Mouse (Mus musculus): ENCODE data around the gene Osbpl10. TPM values are rescaled to one million over a fixed set of nuclear protein-coding genes. Genes with fewer than 3 reads are reported as not detected.

Osbpl10 gene
- polyA plus RNA-seq, 1 experiment = 1.7 TPM

DNA sequence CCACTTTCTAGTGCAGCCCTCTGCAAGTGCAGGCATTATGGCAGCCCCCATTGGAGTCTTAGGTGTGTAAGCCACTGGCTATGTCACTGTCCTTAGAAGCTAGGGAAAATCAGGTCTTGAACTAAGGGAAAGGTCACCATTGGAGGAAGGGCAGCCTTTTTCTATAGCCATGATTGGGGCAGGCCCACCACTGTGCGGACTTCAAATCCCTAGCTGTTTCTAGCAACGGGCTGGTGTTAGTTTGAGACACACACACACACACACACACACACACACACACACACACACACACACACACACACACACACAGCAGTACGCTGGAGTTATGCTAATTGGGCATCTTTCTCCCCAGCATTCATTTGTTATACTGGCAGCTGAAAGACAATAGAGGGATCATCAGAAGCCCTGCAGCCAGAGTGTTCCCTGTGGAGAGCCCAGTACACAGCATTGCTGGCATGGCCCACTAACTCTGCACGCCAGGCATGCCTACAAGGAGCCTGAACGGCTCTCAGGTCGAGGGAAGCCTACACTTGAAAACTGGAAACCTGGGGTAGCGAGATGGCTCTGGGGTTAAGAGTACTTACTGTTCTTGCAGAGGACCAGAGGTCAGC lies 246.5 kb downstream of the Osbpl10 start:
- no peak overlapping the region for H3K4me3 ChIP-seq
- H3K27me3 ChIP-seq (ENCODE audit: control insufficient read depth, insufficient read depth, insufficient read length) = no peaks in the 10 kb centered on the region
- H3K36me3 ChIP-seq (ENCODE audit: control insufficient read depth, insufficient read depth) = no peaks in the 10 kb centered on the region
- H3K4me2 ChIP-seq (ENCODE audit: low read depth) = no peak overlapping the region
- TF ChIP-seq POLR2AphosphoS2 (IDR thresholded peaks at IDR 0.05; ENCODE audit: insufficient read length, low read depth) (no peak), REST (IDR thresholded peaks at IDR 0.05; ENCODE audit: insufficient read depth, insufficient read length) (no peak), TCF12 (IDR thresholded peaks at IDR 0.05; ENCODE audit: insufficient read depth, poor library complexity, severe bottlenecking) (no peak)
- H3K79me2 ChIP-seq (ENCODE audit: control insufficient read depth, insufficient read depth) = no peaks in the 10 kb centered on the region
- H3ac ChIP-seq (ENCODE audit: control insufficient read depth, insufficient read length) = no peak overlapping the region

DNA sequence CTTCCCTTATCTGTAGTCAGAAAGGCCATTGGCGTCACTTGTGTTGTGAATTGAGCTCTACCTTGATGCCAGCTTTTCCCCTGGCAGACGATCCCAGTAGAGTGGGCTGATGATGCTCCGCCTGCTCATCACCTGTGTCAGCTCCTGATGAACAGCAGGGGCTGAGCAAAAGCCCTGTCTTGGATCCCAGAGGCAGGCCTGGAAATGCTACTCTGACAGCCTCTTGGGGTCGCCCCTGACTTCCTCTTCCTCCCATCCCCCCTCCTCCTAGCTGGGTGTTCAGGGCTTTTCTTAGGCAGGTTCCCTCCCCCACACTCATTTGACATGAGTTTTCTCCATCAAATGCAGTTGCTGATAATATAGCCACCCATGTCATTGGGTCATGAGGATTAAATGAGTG lies 250.8 kb downstream of the Osbpl10 start:
- no peaks in the 10 kb centered on the region for H3K79me2 ChIP-seq (ENCODE audit: control insufficient read depth, insufficient read depth)

DNA sequence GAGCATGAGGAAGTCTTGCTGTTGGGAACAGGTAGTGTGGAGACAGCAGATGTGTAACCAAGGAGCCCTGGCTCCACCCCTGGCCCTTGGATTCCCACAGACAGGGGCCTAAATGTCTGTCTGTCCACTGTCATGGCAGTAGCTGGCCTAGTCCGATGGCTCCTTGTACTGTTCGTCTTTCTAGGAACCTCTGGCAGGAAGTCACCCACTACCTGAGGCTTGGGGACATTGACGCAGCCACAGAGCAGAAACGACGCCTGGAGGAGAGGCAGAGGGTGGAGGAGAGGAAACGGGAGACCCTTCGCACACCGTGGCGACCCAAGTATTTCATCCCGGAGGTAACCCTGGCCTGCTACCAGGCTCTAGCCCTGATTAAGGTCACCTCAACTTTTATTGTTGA lies 251.3 kb downstream of the Osbpl10 start:
- H3K4me2 ChIP-seq (ENCODE audit: low read depth) = no peak overlapping the region

More for the DNA sequence above, 250.8 kb downstream of the Osbpl10 start:
- no peaks in the 10 kb centered on the region for H3K27me3 ChIP-seq (ENCODE audit: control insufficient read depth, insufficient read depth, insufficient read length)
- no peaks in the 10 kb centered on the region for H3K36me3 ChIP-seq (ENCODE audit: control insufficient read depth, insufficient read depth)
- TF ChIP-seq POLR2A (IDR thresholded peaks at IDR 0.05; ENCODE audit: insufficient read length, low read depth) = no peak
- no peak for TF ChIP-seq MAX (IDR thresholded peaks at IDR 0.05; ENCODE audit: low read depth)
- TF ChIP-seq REST (IDR thresholded peaks at IDR 0.05; ENCODE audit: insufficient read depth, insufficient read length) = no peak
- no peak for TF ChIP-seq POLR2AphosphoS2 (IDR thresholded peaks at IDR 0.05; ENCODE audit: insufficient read length, low read depth)
- TF ChIP-seq MYOG (IDR thresholded peaks at IDR 0.05; ENCODE audit: control insufficient read depth in 1 of 3, insufficient read depth in 1 of 3, insufficient read length in 2 of 3, low read depth in 2 of 3) = no peak
- no peak for TF ChIP-seq TCF12 (IDR thresholded peaks at IDR 0.05; ENCODE audit: insufficient read depth, poor library complexity, severe bottlenecking)
- H3ac ChIP-seq (ENCODE audit: control insufficient read depth, insufficient read length) = no peak overlapping the region
- no peak overlapping the region for H3K4me3 ChIP-seq
- H3K4me2 ChIP-seq (ENCODE audit: low read depth) = no peak overlapping the region

DNA sequence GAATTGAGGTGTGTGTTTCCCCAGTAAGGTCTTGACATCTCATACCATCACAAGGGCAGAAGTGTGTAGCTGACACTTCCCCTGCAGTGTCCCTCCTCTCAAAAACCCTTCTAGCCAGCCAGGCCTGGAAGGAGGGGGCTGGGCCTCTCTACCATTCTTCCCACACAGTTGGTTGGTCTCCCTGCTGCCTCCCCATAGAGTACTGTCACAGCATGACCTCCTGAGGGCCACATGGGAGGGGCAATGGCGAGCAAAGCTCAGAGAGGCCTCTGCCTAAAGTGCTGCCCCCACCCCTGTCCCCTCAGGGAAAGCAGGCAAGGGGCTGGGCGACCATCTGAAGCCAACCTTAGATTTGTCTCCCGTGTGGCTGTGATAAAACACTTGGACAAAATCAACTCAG lies 251.8 kb downstream of the Osbpl10 start:
- no peaks in the 10 kb centered on the region for H3K27me3 ChIP-seq (ENCODE audit: control insufficient read depth, insufficient read depth, insufficient read length)
- TF ChIP-seq E2F4 (IDR thresholded peaks at IDR 0.05; ENCODE audit: insufficient read depth) (no peak), REST (IDR thresholded peaks at IDR 0.05; ENCODE audit: insufficient read depth, insufficient read length) (no peak), MAX (IDR thresholded peaks at IDR 0.05; ENCODE audit: low read depth) (no peak), POLR2A (IDR thresholded peaks at IDR 0.05; ENCODE audit: insufficient read length, low read depth) (no peak), SRF (IDR thresholded peaks at IDR 0.05; ENCODE audit: control insufficient read depth, insufficient read length, low read depth) (no peak), TCF3 (IDR thresholded peaks at IDR 0.05; ENCODE audit: insufficient read length, low read depth) (no peak), POLR2AphosphoS2 (IDR thresholded peaks at IDR 0.05; ENCODE audit: insufficient read length, low read depth) (no peak), USF1 (IDR thresholded peaks at IDR 0.05; ENCODE audit: low read depth) (no peak), MYOD1 (IDR thresholded peaks at IDR 0.05; ENCODE audit: control insufficient read depth in 1 of 3, insufficient read length in 2 of 3, low read depth in 2 of 3) (no peak), CEBPB (IDR thresholded peaks at IDR 0.05; ENCODE audit: insufficient read depth, poor library complexity, severe bottlenecking) (no peak), MYOG (IDR thresholded peaks at IDR 0.05; ENCODE audit: control insufficient read depth in 1 of 3, insufficient read depth in 1 of 3, insufficient read length in 2 of 3, low read depth in 2 of 3) (no peak), TCF12 (IDR thresholded peaks at IDR 0.05; ENCODE audit: insufficient read depth, poor library complexity, severe bottlenecking) (no peak)

More for the DNA sequence above, 251.3 kb downstream of the Osbpl10 start:
- Histone ChIP-seq H3K36me3 (ENCODE audit: control insufficient read depth, insufficient read depth) (no peaks in the 10 kb centered on the region), H3K4me3 (no peak overlapping the region), H3ac (ENCODE audit: control insufficient read depth, insufficient read length) (no peak overlapping the region), H3K27me3 (ENCODE audit: control insufficient read depth, insufficient read depth, insufficient read length) (no peaks in the 10 kb centered on the region), H3K79me2 (ENCODE audit: control insufficient read depth, insufficient read depth) (no peaks in the 10 kb centered on the region)
- no peak for TF ChIP-seq SRF (IDR thresholded peaks at IDR 0.05; ENCODE audit: control insufficient read depth, insufficient read length, low read depth)
- no peak for TF ChIP-seq TCF3 (IDR thresholded peaks at IDR 0.05; ENCODE audit: insufficient read length, low read depth)
- TF ChIP-seq POLR2A (IDR thresholded peaks at IDR 0.05; ENCODE audit: insufficient read length, low read depth) = no peak
- TF ChIP-seq POLR2AphosphoS2 (IDR thresholded peaks at IDR 0.05; ENCODE audit: insufficient read length, low read depth) = no peak
- TF ChIP-seq USF1 (IDR thresholded peaks at IDR 0.05; ENCODE audit: low read depth) = no peak
- TF ChIP-seq TCF12 (IDR thresholded peaks at IDR 0.05; ENCODE audit: insufficient read depth, poor library complexity, severe bottlenecking) = no peak
- TF ChIP-seq CEBPB (IDR thresholded peaks at IDR 0.05; ENCODE audit: insufficient read depth, poor library complexity, severe bottlenecking) = no peak
- TF ChIP-seq MAX (IDR thresholded peaks at IDR 0.05; ENCODE audit: low read depth) = no peak
- no peak for TF ChIP-seq E2F4 (IDR thresholded peaks at IDR 0.05; ENCODE audit: insufficient read depth)
- no peak for TF ChIP-seq REST (IDR thresholded peaks at IDR 0.05; ENCODE audit: insufficient read depth, insufficient read length)
- TF ChIP-seq MYOG (IDR thresholded peaks at IDR 0.05; ENCODE audit: control insufficient read depth in 1 of 3, insufficient read depth in 1 of 3, insufficient read length in 2 of 3, low read depth in 2 of 3) = no peak
- TF ChIP-seq MYOD1 (IDR thresholded peaks at IDR 0.05; ENCODE audit: control insufficient read depth in 1 of 3, insufficient read length in 2 of 3, low read depth in 2 of 3) = no peak

DNA sequence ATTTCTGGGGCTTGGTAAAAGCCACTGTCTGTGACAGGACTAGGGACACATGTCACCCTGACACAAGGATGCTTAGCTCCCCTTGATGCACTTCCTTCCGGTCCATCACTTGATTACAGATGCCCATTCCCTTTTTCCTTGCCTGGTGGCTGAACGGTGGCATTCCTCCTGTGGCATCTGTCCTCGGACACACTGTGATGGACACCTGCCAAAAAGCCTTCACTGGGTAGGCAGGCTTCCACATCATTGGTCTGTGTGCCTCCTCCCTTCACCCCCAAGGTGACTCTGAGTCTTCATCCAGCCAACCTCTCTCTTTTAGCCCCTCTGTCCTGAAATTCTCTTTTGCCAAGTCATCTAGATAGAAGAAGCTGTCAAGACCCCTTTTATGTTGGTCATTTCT lies 253.1 kb downstream of the Osbpl10 start:
- Histone ChIP-seq H3ac (ENCODE audit: control insufficient read depth, insufficient read length) (no peak overlapping the region), H3K27me3 (ENCODE audit: control insufficient read depth, insufficient read depth, insufficient read length) (no peaks in the 10 kb centered on the region), H3K4me3 (no peak overlapping the region), H3K36me3 (ENCODE audit: control insufficient read depth, insufficient read depth) (no peaks in the 10 kb centered on the region), H3K4me2 (ENCODE audit: low read depth) (no peak overlapping the region), H3K79me2 (ENCODE audit: control insufficient read depth, insufficient read depth) (no peaks in the 10 kb centered on the region)
- TF ChIP-seq MYOG (IDR thresholded peaks at IDR 0.05; ENCODE audit: control insufficient read depth in 1 of 3, insufficient read depth in 1 of 3, insufficient read length in 2 of 3, low read depth in 2 of 3) (no peak), REST (IDR thresholded peaks at IDR 0.05; ENCODE audit: insufficient read depth, insufficient read length) (no peak), POLR2A (IDR thresholded peaks at IDR 0.05; ENCODE audit: insufficient read length, low read depth) (no peak), CEBPB (IDR thresholded peaks at IDR 0.05; ENCODE audit: insufficient read depth, poor library complexity, severe bottlenecking) (no peak), TCF3 (IDR thresholded peaks at IDR 0.05; ENCODE audit: insufficient read length, low read depth) (no peak), TCF12 (IDR thresholded peaks at IDR 0.05; ENCODE audit: insufficient read depth, poor library complexity, severe bottlenecking) (no peak), MYOD1 (IDR thresholded peaks at IDR 0.05; ENCODE audit: control insufficient read depth in 1 of 3, insufficient read length in 2 of 3, low read depth in 2 of 3) (no peak), SRF (IDR thresholded peaks at IDR 0.05; ENCODE audit: control insufficient read depth, insufficient read length, low read depth) (no peak), POLR2AphosphoS2 (IDR thresholded peaks at IDR 0.05; ENCODE audit: insufficient read length, low read depth) (no peak), USF1 (IDR thresholded peaks at IDR 0.05; ENCODE audit: low read depth) (no peak), MAX (IDR thresholded peaks at IDR 0.05; ENCODE audit: low read depth) (no peak), E2F4 (IDR thresholded peaks at IDR 0.05; ENCODE audit: insufficient read depth) (no peak)

More for the DNA sequence above, 251.8 kb downstream of the Osbpl10 start:
- Histone ChIP-seq H3K36me3 (ENCODE audit: control insufficient read depth, insufficient read depth) (no peaks in the 10 kb centered on the region), H3ac (ENCODE audit: control insufficient read depth, insufficient read length) (no peak overlapping the region), H3K4me2 (ENCODE audit: low read depth) (no peak overlapping the region), H3K79me2 (ENCODE audit: control insufficient read depth, insufficient read depth) (no peaks in the 10 kb centered on the region), H3K4me3 (no peak overlapping the region)

Measured in myocyte (in vitro differentiated cells).